In genomic region chr8:123255170-123255569, GRCm38 (mm10) we compare ENCODE assay signal across 8 mouse cellular contexts. TPM values are rescaled to one million over a fixed set of nuclear protein-coding genes. Genes with fewer than 3 reads are reported as not detected.
DNase-seq lines count a peak whose midpoint lies in the region; ATAC-seq lines count a peak whose summit lies in the region.

No protein-coding gene starts in this region.

- no peaks in the 10 kb centered on the region for H3K9me3 ChIP-seq in lung, embryonic 15.5 days
- H3K9me3 ChIP-seq in embryonic facial prominence, embryonic 15.5 days (replicated peaks) = no peaks in the 10 kb centered on the region
- no peaks in the 10 kb centered on the region for H3K9me3 ChIP-seq in liver, embryonic 11.5 days (ENCODE audit: control insufficient read depth, low read length)
- H3K9me3 ChIP-seq in stomach, embryonic 15.5 days = no peaks in the 10 kb centered on the region

- H3K36me3 ChIP-seq in lung, embryonic 15.5 days = peaks cover 52% of the 10 kb centered on the region
- H3K36me3 ChIP-seq in embryonic facial prominence, embryonic 15.5 days = peaks cover 52% of the 10 kb centered on the region
- H3K36me3 ChIP-seq in liver, embryonic 11.5 days (ENCODE audit: control insufficient read depth, insufficient read depth, low read length) = peaks cover 24% of the 10 kb centered on the region
- peaks cover 36% of the 10 kb centered on the region for H3K36me3 ChIP-seq in stomach, embryonic 15.5 days

- H3K27me3 ChIP-seq in lung, embryonic 15.5 days = no peaks in the 10 kb centered on the region
- no peaks in the 10 kb centered on the region for H3K27me3 ChIP-seq in embryonic facial prominence, embryonic 15.5 days
- H3K27me3 ChIP-seq in liver, embryonic 11.5 days (replicated peaks; ENCODE audit: control insufficient read depth, insufficient read depth, low read length) = no peaks in the 10 kb centered on the region
- H3K27me3 ChIP-seq in stomach, embryonic 15.5 days (replicated peaks) = no peaks in the 10 kb centered on the region

- 69% methylated on average over 6 of the region's 6 CpGs for WGBS in lung, embryonic 15.5 days
- 51% methylated on average over 6 of the region's 6 CpGs for WGBS in embryonic facial prominence, embryonic 15.5 days
- 66% methylated on average over 6 of the region's 6 CpGs for WGBS in liver, embryonic 11.5 days
- 66% methylated on average over 6 of the region's 6 CpGs for WGBS in stomach, embryonic 15.5 days

- no peak for DNase-seq in lung, postnatal 4 days
- no peak for DNase-seq in liver, embryonic 11.5 days (ENCODE audit: low spot score)
- DNase-seq in thymus, postnatal 25 days = no peak
- no peak for DNase-seq in left cerebral cortex, adult 8-10 months (ENCODE audit: low spot score in 2 of 2)
- DNase-seq in thymus, postnatal 4 days = no peak

- peak overlapping the region; percentile 90 for H3K4me3 ChIP-seq in lung, embryonic 15.5 days
- peak overlapping the region; percentile 94 for H3K4me3 ChIP-seq in embryonic facial prominence, embryonic 15.5 days (replicated peaks)
- peak overlapping the region; percentile 99 for H3K4me3 ChIP-seq in liver, embryonic 11.5 days (ENCODE audit: low read depth, low read length)
- peak overlapping the region; percentile 90 for H3K4me3 ChIP-seq in stomach, embryonic 15.5 days (replicated peaks)

- H3K4me1 ChIP-seq in lung, embryonic 15.5 days = peaks cover 20% of the 10 kb centered on the region
- peaks cover 36% of the 10 kb centered on the region for H3K4me1 ChIP-seq in embryonic facial prominence, embryonic 15.5 days
- H3K4me1 ChIP-seq in liver, embryonic 11.5 days (replicated peaks; ENCODE audit: control insufficient read depth, insufficient read depth, low read length) = peaks cover 19% of the 10 kb centered on the region
- peaks cover 23% of the 10 kb centered on the region for H3K4me1 ChIP-seq in stomach, embryonic 15.5 days

- no peak overlapping the region for H3K27ac ChIP-seq in lung, embryonic 15.5 days
- H3K27ac ChIP-seq in embryonic facial prominence, embryonic 15.5 days (replicated peaks) = no peak overlapping the region
- no peak overlapping the region for H3K27ac ChIP-seq in liver, embryonic 11.5 days (ENCODE audit: low read depth, low read length)
- no peak overlapping the region for H3K27ac ChIP-seq in stomach, embryonic 15.5 days

- no peak for ATAC-seq in lung, embryonic 15.5 days (ENCODE audit: borderline replicate concordance, extremely low read depth, low FRiP score, low TSS enrichment)
- ATAC-seq in embryonic facial prominence, embryonic 15.5 days (ENCODE audit: insufficient number of reproducible peaks, low FRiP score, low TSS enrichment, low read depth) = no peak
- ATAC-seq in liver, embryonic 11.5 days (replicated peaks; ENCODE audit: low FRiP score) = no peak
- no peak for ATAC-seq in stomach, embryonic 15.5 days (ENCODE audit: insufficient read depth, low FRiP score, low read depth)

- H3K9ac ChIP-seq in lung, embryonic 15.5 days = peak overlapping the region; percentile 97
- peak overlapping the region; percentile 99 for H3K9ac ChIP-seq in embryonic facial prominence, embryonic 15.5 days
- peak overlapping the region; percentile 94 for H3K9ac ChIP-seq in liver, embryonic 11.5 days (ENCODE audit: low read depth, low read length)
- peak overlapping the region; percentile 89; the same call in 1 of the 2 replicates for H3K9ac ChIP-seq in stomach, embryonic 15.5 days

- peak overlapping the region; percentile 92 for H3K4me2 ChIP-seq in lung, embryonic 15.5 days
- peak overlapping the region; percentile 78 for H3K4me2 ChIP-seq in embryonic facial prominence, embryonic 15.5 days (replicated peaks)
- H3K4me2 ChIP-seq in liver, embryonic 11.5 days = peak overlapping the region; percentile 94
- H3K4me2 ChIP-seq in stomach, embryonic 15.5 days = peak overlapping the region; percentile 85

RNA-seq across cellular contexts. Expression of gene Vps9d1, which starts 1.0 kb away (rescaled TPM):
- 21.9 and 24.6 TPM in 2 replicates for polyA plus RNA-seq in lung, embryonic 15.5 days (2015; fragmentation: Nextera tagmentation; extraction: Ambion mirVana)
- 28.0 and 31.4 TPM in 2 replicates for polyA plus RNA-seq in embryonic facial prominence, embryonic 15.5 days (2015; fragmentation: Nextera tagmentation; extraction: Ambion mirVana)
- polyA plus RNA-seq in liver, embryonic 11.5 days (2014; fragmentation: Nextera tagmentation; extraction: Ambion mirVana) = 9.2 and 10.7 TPM in 2 replicates
- polyA plus RNA-seq in stomach, embryonic 15.5 days (2015; fragmentation: Nextera tagmentation; extraction: Ambion mirVana) = 20.5 and 22.5 TPM in 2 replicates
- total RNA-seq in left cerebral cortex, adult 8-10 months (2022) = 10 to 100 TPM; 53.3 to 72.7 (median 58.6) TPM

RNA-seq across cellular contexts. Expression of gene Zfp276, which starts 1.2 kb away (rescaled TPM):
- polyA plus RNA-seq in lung, embryonic 15.5 days (2015; fragmentation: Nextera tagmentation; extraction: Ambion mirVana) = 19.4 and 21.6 TPM in 2 replicates
- 26.3 and 28.7 TPM in 2 replicates for polyA plus RNA-seq in embryonic facial prominence, embryonic 15.5 days (2015; fragmentation: Nextera tagmentation; extraction: Ambion mirVana)
- 16.0 and 18.8 TPM in 2 replicates for polyA plus RNA-seq in liver, embryonic 11.5 days (2014; fragmentation: Nextera tagmentation; extraction: Ambion mirVana)
- polyA plus RNA-seq in stomach, embryonic 15.5 days (2015; fragmentation: Nextera tagmentation; extraction: Ambion mirVana) = 19.8 and 21.0 TPM in 2 replicates
- 10 to 100 TPM; 20.0 to 25.7 (median 23.2) TPM for total RNA-seq in left cerebral cortex, adult 8-10 months (2022)

RNA-seq across cellular contexts. Expression of gene Spata2l, which starts 19.1 kb away (rescaled TPM):
- polyA plus RNA-seq in lung, embryonic 15.5 days (2015; fragmentation: Nextera tagmentation; extraction: Ambion mirVana) = 4.6 and 4.8 TPM in 2 replicates
- polyA plus RNA-seq in embryonic facial prominence, embryonic 15.5 days (2015; fragmentation: Nextera tagmentation; extraction: Ambion mirVana) = 5.7 and 6.8 TPM in 2 replicates
- polyA plus RNA-seq in liver, embryonic 11.5 days (2014; fragmentation: Nextera tagmentation; extraction: Ambion mirVana) = 2.0 and 2.2 TPM in 2 replicates
- polyA plus RNA-seq in stomach, embryonic 15.5 days (2015; fragmentation: Nextera tagmentation; extraction: Ambion mirVana) = 5.0 and 5.8 TPM in 2 replicates
- total RNA-seq in left cerebral cortex, adult 8-10 months (2022) = 10 to 100 TPM; 54.3 to 61.9 (median 60.4) TPM

RNA-seq across cellular contexts. Expression of gene Cdk10, which starts 30.5 kb away (rescaled TPM):
- 30.0 and 32.1 TPM in 2 replicates for polyA plus RNA-seq in lung, embryonic 15.5 days (2015; fragmentation: Nextera tagmentation; extraction: Ambion mirVana)
- 36.2 and 38.3 TPM in 2 replicates for polyA plus RNA-seq in embryonic facial prominence, embryonic 15.5 days (2015; fragmentation: Nextera tagmentation; extraction: Ambion mirVana)
- 22.8 and 25.0 TPM in 2 replicates for polyA plus RNA-seq in liver, embryonic 11.5 days (2014; fragmentation: Nextera tagmentation; extraction: Ambion mirVana)
- polyA plus RNA-seq in stomach, embryonic 15.5 days (2015; fragmentation: Nextera tagmentation; extraction: Ambion mirVana) = 28.8 and 30.6 TPM in 2 replicates
- total RNA-seq in left cerebral cortex, adult 8-10 months (2022) = 100 to 1,000 TPM in 1 of 4 experiments, 10 to 100 TPM in 3; 87.5 to 104 (median 91.5) TPM

RNA-seq across cellular contexts. Expression of gene Spata33, which starts 42.5 kb away (rescaled TPM):
- 4.9 and 5.5 TPM in 2 replicates for polyA plus RNA-seq in lung, embryonic 15.5 days (2015; fragmentation: Nextera tagmentation; extraction: Ambion mirVana)
- 6.9 and 9.8 TPM in 2 replicates for polyA plus RNA-seq in embryonic facial prominence, embryonic 15.5 days (2015; fragmentation: Nextera tagmentation; extraction: Ambion mirVana)
- 1.4 and 1.7 TPM in 2 replicates for polyA plus RNA-seq in liver, embryonic 11.5 days (2014; fragmentation: Nextera tagmentation; extraction: Ambion mirVana)
- polyA plus RNA-seq in stomach, embryonic 15.5 days (2015; fragmentation: Nextera tagmentation; extraction: Ambion mirVana) = 3.0 and 3.1 TPM in 2 replicates
- 1 to 10 TPM; 6.0 to 7.9 (median 6.2) TPM for total RNA-seq in left cerebral cortex, adult 8-10 months (2022)
